Mouse (Mus musculus) neural tube, embryonic 12.5 days (tissue): ENCODE results near the gene Nxn. TPM values are rescaled to one million over a fixed set of nuclear protein-coding genes. Genes with fewer than 3 reads are reported as not detected.

Experiments used
- ATAC-seq: fragments of 200-750 bp; cut with Nextera tagmentation; 2 replicates; pipeline ENCODE4 v1.8.0; 2017; ENCODE audit warnings: low read depth, mild to moderate bottlenecking, moderate TSS enrichment, moderate library complexity; ENCODE audit not compliant: low FRiP score
- H3K27ac ChIP-seq: fragments of 300-500 bp; sonication (generic); 2 replicates; pipeline ENCODE4 v1.5.1; 2016
- H3K27me3 ChIP-seq: fragments of 300-500 bp; sonication (generic); replicated peaks from 2 replicates; pipeline ENCODE4 v1.6.1; 2016; ENCODE audit warnings: mild to moderate bottlenecking
- H3K36me3 ChIP-seq: fragments of 300-500 bp; sonication (generic); 2 replicates; pipeline ENCODE4 v1.6.1; 2016; ENCODE audit warnings: mild to moderate bottlenecking
- H3K4me1 ChIP-seq: fragments of 300-500 bp; sonication (generic); 2 replicates; pipeline ENCODE4 v1.6.1; 2016
- H3K4me2 ChIP-seq: fragments of 300-500 bp; sonication (generic); replicated peaks from 2 replicates; pipeline ENCODE4 v1.6.1; 2016; ENCODE audit warnings: mild to moderate bottlenecking
- H3K4me3 ChIP-seq: fragments of 300-500 bp; sonication (generic); 2 replicates; pipeline ENCODE4 v1.5.1; 2016
- H3K9ac ChIP-seq: fragments of 300-500 bp; sonication (generic); 2 replicates; pipeline ENCODE4 v1.6.1; 2016; ENCODE audit warnings: mild to moderate bottlenecking
- H3K9me3 ChIP-seq: fragments of 300-500 bp; sonication (generic); 2 replicates; pipeline ENCODE4 v1.6.1; 2016; ENCODE audit warnings: mild to moderate bottlenecking
- WGBS: fragments of 180-500 bp; shearing (Covaris S2); methylation state at CpG from one replicate; pipeline ENCODE4 v1.1.7; 2016; 5-methylcytosine and 5-hydroxymethylcytosine counted together
- polyA plus RNA-seq: library from polyadenylated mRNA; unstranded; fragments of >200 nt; fragmentation: Nextera tagmentation; extraction: Ambion mirVana; gene quantifications from 2 replicates; pipeline ENCODE4 v1.2.1, GENCODE M21; 2016

Gene Nxn
- polyA plus RNA-seq, 1 experiment from 2014 or later = 64.4 TPM

DNA sequence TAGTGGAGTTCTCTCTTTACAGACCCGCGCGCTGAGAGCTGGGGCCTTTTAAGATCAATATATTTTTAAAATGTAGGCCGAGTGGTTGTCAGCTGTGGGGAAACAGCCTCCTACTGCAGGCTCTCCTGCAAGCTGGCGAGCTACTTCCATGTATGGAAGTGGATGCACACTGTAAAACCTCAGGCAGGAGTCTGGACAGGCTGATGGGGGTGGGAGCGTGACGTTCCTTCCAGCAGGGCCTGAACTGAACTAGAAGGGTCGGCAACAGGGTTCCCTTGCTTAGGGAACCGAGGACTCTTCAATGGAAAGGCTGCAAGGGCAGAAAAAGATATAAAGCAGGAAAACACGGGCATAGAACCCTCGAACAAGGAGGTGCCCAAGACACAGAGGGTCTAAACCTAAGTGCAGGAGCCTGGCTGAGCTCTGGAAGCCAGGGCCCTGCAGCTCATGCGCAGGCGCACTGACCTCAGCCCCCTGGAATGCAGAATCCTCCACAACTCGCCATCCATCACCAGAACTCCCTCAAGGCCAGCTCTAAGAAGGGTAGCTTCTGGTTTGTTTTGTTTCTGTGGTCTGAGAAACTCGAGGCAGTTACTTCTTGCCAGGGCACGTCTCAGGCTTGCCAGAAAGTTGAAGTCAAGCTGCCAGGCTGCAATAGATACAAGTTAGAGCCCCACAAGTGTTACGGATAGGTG, 24.3 kb downstream of the Nxn start:
- Histone ChIP-seq H3K4me1 (peaks cover 52% of the 10 kb centered on the region), H3K9ac (no peak overlapping the region), H3K9me3 (no peaks in the 10 kb centered on the region), H3K27ac (no peak overlapping the region; the same call in 1 of the 2 replicates), H3K36me3 (no peaks in the 10 kb centered on the region), H3K27me3 (no peaks in the 10 kb centered on the region), H3K4me2 (no peak overlapping the region), H3K4me3 (no peak overlapping the region)
- 56% methylated on average over 17 of the region's 17 CpGs for WGBS
- ATAC-seq = no peak

- Histone ChIP-seq H3K9ac (no peak overlapping the region), H3K4me2 (no peak overlapping the region), H3K27ac (no peak overlapping the region), H3K9me3 (no peaks in the 10 kb centered on the region), H3K27me3 (no peaks in the 10 kb centered on the region), H3K4me3 (no peak overlapping the region), H3K4me1 (peaks cover 46% of the 10 kb centered on the region), H3K36me3 (no peaks in the 10 kb centered on the region)
- ATAC-seq = no peak
- 43% methylated on average over 6 of the region's 6 CpGs for WGBS
These were observed 26.4 kb downstream of the Nxn start for GRCm38 (mm10) chr11:76372534-76372933.

- Histone ChIP-seq H3K27me3 (no peaks in the 10 kb centered on the region), H3K9ac (no peak overlapping the region), H3K4me2 (no peak overlapping the region), H3K36me3 (no peaks in the 10 kb centered on the region), H3K9me3 (no peaks in the 10 kb centered on the region), H3K4me3 (no peak overlapping the region), H3K27ac (no peak overlapping the region), H3K4me1 (peaks cover 42% of the 10 kb centered on the region)
- 69% methylated on average over 2 of the region's 2 CpGs for WGBS
- no peak for ATAC-seq
These were observed 26.8 kb downstream of the Nxn start for GRCm38 (mm10) chr11:76372120-76372519.

- Histone ChIP-seq H3K36me3 (no peaks in the 10 kb centered on the region; the same call in 1 of the 2 replicates), H3K4me2 (no peak overlapping the region), H3K9ac (no peak overlapping the region), H3K4me1 (peaks cover 35% of the 10 kb centered on the region), H3K27ac (no peak overlapping the region), H3K9me3 (no peaks in the 10 kb centered on the region), H3K4me3 (no peak overlapping the region), H3K27me3 (no peaks in the 10 kb centered on the region)
- no peak for ATAC-seq
These were observed 28.4 kb downstream of the Nxn start for GRCm38 (mm10) chr11:76370491-76370890.

DNA sequence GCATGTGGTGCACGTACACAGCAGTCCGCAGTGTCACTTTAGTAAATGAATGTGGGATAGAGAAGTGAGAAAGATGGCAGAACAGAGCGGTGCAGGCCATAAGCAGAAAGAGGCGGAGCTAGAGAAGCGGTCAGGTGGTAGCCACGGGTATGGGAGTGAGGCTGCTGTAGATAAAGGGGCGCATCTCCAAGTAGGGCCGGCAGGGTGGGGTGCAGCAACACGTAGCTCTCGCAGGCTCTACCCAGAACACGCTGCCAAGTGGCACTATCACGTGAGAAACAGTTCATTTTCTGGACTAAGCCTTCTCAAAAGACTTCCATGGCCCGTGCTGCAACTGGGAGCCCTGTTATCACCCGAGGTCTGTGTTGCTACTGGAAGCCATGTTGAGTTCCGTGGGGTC, 32.2 kb downstream of the Nxn start:
- no peaks in the 10 kb centered on the region; the same call in 1 of the 2 replicates for H3K36me3 ChIP-seq
- no peak overlapping the region for H3K4me2 ChIP-seq
- peaks cover 30% of the 10 kb centered on the region for H3K4me1 ChIP-seq
- no peaks in the 10 kb centered on the region for H3K9me3 ChIP-seq
- no peak for ATAC-seq
- H3K27me3 ChIP-seq = no peaks in the 10 kb centered on the region
- 92% methylated on average over 15 of the region's 15 CpGs for WGBS
- no peak overlapping the region for H3K27ac ChIP-seq
- no peak overlapping the region for H3K4me3 ChIP-seq
- H3K9ac ChIP-seq = no peak overlapping the region

- Histone ChIP-seq H3K4me1 (peaks cover 45% of the 10 kb centered on the region), H3K9ac (no peak overlapping the region), H3K27ac (peak overlapping the region; percentile 43), H3K27me3 (no peaks in the 10 kb centered on the region), H3K4me2 (peak overlapping the region; percentile 36), H3K9me3 (no peaks in the 10 kb centered on the region), H3K36me3 (no peaks in the 10 kb centered on the region; the same call in 1 of the 2 replicates), H3K4me3 (no peak overlapping the region)
- ATAC-seq = 0 out of 2 replicates have a peak, but pooled peaks have one; percentile 15
- 48% methylated on average over 5 of the region's 5 CpGs for WGBS
These were observed 34.9 kb downstream of the Nxn start for GRCm38 (mm10) chr11:76364038-76364437.

GRCm38 (mm10) chr11:76363636-76364035, 35.3 kb downstream of the Nxn start:
- Histone ChIP-seq H3K4me2 (peak overlapping the region; percentile 36), H3K36me3 (no peaks in the 10 kb centered on the region; the same call in 1 of the 2 replicates), H3K4me1 (peaks cover 50% of the 10 kb centered on the region), H3K9me3 (no peaks in the 10 kb centered on the region), H3K27ac (peak overlapping the region; percentile 43), H3K9ac (no peak overlapping the region), H3K4me3 (no peak overlapping the region), H3K27me3 (no peaks in the 10 kb centered on the region)
- WGBS = 3% methylated on average over 9 of the region's 9 CpGs
- peak; percentile 44 for ATAC-seq

GRCm38 (mm10) chr11:76363178-76363577, 35.8 kb downstream of the Nxn start:
- WGBS = 1% methylated on average over 6 of the region's 6 CpGs
- Histone ChIP-seq H3K27ac (0 out of 2 replicates have a peak overlapping the region, but pooled peaks have one; percentile 43), H3K27me3 (no peaks in the 10 kb centered on the region), H3K4me3 (no peak overlapping the region), H3K9ac (peak overlapping the region; percentile 29; the same call in 1 of the 2 replicates), H3K36me3 (no peaks in the 10 kb centered on the region; the same call in 1 of the 2 replicates), H3K4me2 (peak overlapping the region; percentile 36), H3K4me1 (peaks cover 53% of the 10 kb centered on the region), H3K9me3 (no peaks in the 10 kb centered on the region)
- peak; percentile 73 for ATAC-seq

DNA sequence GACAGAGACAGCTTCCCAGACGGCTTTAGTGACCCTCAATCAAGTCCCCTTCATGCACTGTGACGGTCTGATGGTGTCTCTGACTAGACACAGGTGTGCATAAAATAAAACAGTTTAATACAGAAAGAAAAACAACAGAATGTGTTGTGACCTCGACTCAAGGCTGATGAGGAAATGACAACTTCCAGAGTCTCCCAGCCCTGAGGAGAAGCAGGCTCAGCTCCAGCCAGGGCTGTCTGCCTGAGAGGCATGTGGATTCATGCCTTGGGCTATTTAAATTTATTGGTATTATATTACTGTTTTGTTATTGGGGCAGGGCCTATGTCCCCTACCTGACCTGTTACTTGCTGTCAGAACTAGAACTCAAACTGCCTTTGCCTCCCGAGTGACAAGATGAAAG, 37.5 kb downstream of the Nxn start:
- peaks cover 66% of the 10 kb centered on the region for H3K4me1 ChIP-seq
- no peaks in the 10 kb centered on the region for H3K9me3 ChIP-seq
- ATAC-seq = no peak
- no peaks in the 10 kb centered on the region; the same call in 1 of the 2 replicates for H3K36me3 ChIP-seq
- no peak overlapping the region for H3K27ac ChIP-seq
- 41% methylated on average over 4 of the region's 4 CpGs for WGBS
- H3K27me3 ChIP-seq = no peaks in the 10 kb centered on the region
- H3K4me3 ChIP-seq = no peak overlapping the region
- H3K9ac ChIP-seq = no peak overlapping the region
- no peak overlapping the region for H3K4me2 ChIP-seq

DNA sequence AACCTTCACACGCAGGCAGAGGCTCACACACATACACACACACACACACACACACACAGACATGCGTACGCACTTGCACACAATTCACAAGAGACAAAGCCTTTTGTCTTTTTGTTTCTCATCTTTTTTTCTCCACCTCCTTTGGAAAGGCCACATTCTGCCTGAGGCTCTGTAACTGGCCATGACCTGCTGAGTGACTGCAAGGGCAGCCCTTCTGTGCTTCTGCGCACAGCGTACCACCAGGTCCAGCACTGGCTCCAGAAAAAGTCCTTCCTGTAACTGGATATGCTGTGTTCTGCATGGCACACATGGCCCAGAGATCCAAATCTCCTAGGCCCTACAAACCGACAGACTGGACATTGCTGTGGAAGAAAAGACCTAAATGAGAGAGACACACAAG, 38.7 kb downstream of the Nxn start:
- 42% methylated on average over 6 of the region's 6 CpGs for WGBS
- Histone ChIP-seq H3K9ac (no peak overlapping the region), H3K36me3 (no peaks in the 10 kb centered on the region), H3K27ac (no peak overlapping the region), H3K4me3 (no peak overlapping the region), H3K27me3 (no peaks in the 10 kb centered on the region), H3K4me1 (peaks cover 73% of the 10 kb centered on the region), H3K4me2 (no peak overlapping the region), H3K9me3 (no peaks in the 10 kb centered on the region)
- ATAC-seq = no peak

DNA sequence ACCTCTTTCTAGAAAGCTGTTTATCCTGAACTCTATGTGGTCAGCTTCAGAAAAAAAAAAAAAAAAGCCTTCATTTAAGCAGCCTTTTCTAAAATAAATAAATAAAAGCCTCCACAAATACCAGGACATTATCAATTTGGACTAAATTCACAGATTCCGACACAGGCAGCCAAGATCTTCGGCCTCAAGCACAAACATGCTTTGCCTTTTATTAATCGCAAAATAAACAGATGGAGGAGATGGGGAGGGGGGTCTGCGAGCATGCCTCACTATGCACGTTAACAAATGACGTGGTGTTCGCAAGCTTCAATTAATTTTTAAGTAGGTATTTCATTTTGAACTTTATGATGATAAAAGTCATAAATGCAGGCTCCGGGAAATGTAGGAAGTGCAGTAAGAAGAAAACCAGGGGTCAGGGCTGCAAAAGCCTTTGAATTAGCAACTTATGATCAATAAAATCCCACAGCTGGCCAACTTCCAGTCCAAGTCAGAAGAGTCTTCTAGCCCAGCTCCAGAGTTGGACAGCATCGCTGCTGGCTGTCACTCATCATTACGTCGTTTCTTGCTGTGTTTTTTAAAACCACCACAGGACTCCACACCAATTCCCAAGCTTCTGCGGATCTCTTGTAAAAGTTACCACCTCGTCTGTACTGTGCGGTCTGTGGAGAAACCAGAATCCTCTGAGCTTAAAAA, 40.2 kb downstream of the Nxn start:
- Histone ChIP-seq H3K4me2 (no peak overlapping the region), H3K27me3 (no peaks in the 10 kb centered on the region), H3K4me3 (no peak overlapping the region), H3K9ac (no peak overlapping the region), H3K9me3 (no peaks in the 10 kb centered on the region), H3K4me1 (peaks cover 65% of the 10 kb centered on the region), H3K27ac (no peak overlapping the region), H3K36me3 (no peaks in the 10 kb centered on the region)
- ATAC-seq = no peak
- 54% methylated on average over 14 of the region's 14 CpGs for WGBS

DNA sequence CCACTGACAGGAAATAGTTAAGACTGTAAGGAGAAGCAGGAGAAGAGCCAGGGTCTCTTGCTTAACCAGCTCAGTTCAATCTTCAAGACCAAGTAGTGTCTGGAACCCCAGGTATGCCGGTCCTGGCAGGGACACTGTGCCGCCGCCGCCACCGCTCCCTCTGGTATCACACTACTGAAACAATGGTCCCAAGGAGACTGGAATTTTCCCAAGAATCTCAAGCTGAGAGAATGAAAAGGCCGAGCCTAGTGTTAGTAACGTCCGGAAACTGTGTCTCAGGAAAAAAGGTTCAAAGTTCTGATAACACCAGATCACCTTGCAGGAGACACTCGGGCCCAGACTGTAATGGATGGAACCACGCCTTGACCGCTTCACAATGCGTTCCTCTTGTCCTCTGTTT, 41.5 kb downstream of the Nxn start:
- H3K4me3 ChIP-seq = no peak overlapping the region
- H3K4me2 ChIP-seq = no peak overlapping the region
- H3K36me3 ChIP-seq = no peaks in the 10 kb centered on the region
- H3K9me3 ChIP-seq = no peaks in the 10 kb centered on the region
- 67% methylated on average over 12 of the region's 12 CpGs for WGBS
- H3K27me3 ChIP-seq = no peaks in the 10 kb centered on the region
- no peak for ATAC-seq
- no peak overlapping the region for H3K9ac ChIP-seq
- peaks cover 66% of the 10 kb centered on the region for H3K4me1 ChIP-seq
- H3K27ac ChIP-seq = no peak overlapping the region
